Mouse (Mus musculus) intestine, postnatal 0 days (tissue): ENCODE measurements around the gene Tctex1d4. TPM values are rescaled to one million over a fixed set of nuclear protein-coding genes. Genes with fewer than 3 reads are reported as not detected.

Experiments used
- ATAC-seq: fragments of 200-750 bp; cut with Nextera tagmentation; 2 replicates; pipeline ENCODE4 v1.8.0; 2017; ENCODE audit warnings: mild to moderate bottlenecking, moderate TSS enrichment, moderate library complexity
- H3K27ac ChIP-seq: fragments of 300-500 bp; sonication (generic); 2 replicates; pipeline ENCODE4 v1.5.1; 2014; ENCODE audit warnings: mild to moderate bottlenecking, low read depth, low read length, moderate library complexity
- H3K27me3 ChIP-seq: fragments of 300-500 bp; sonication (generic); replicated peaks from 2 replicates; pipeline ENCODE4 v1.6.1; 2014; ENCODE audit warnings: low read length, mixed read lengths; ENCODE audit not compliant: control insufficient read depth, insufficient read depth
- H3K36me3 ChIP-seq: fragments of 300-500 bp; sonication (generic); 2 replicates; pipeline ENCODE4 v1.6.1; 2014; ENCODE audit warnings: mild to moderate bottlenecking, moderate library complexity; ENCODE audit not compliant: control insufficient read depth, insufficient read depth
- H3K4me1 ChIP-seq: fragments of 300-500 bp; sonication (generic); replicated peaks from 2 replicates; pipeline ENCODE4 v1.6.1; 2014; ENCODE audit warnings: antibody characterized with exemption, low read length, mixed read lengths; ENCODE audit not compliant: control insufficient read depth, insufficient read depth
- H3K4me2 ChIP-seq: fragments of 300-500 bp; sonication (generic); replicated peaks from 2 replicates; pipeline ENCODE4 v1.6.1; 2014; ENCODE audit warnings: low read depth, mild to moderate bottlenecking, moderate library complexity
- H3K4me3 ChIP-seq: fragments of 300-500 bp; sonication (generic); 2 replicates; pipeline ENCODE4 v1.5.1; 2014; ENCODE audit warnings: low read depth, low read length
- H3K9ac ChIP-seq: fragments of 300-500 bp; sonication (generic); 2 replicates; pipeline ENCODE4 v1.6.1; 2014; ENCODE audit warnings: mild to moderate bottlenecking, low read depth, low read length
- H3K9me3 ChIP-seq: fragments of 300-500 bp; sonication (generic); 2 replicates; pipeline ENCODE4 v1.6.1; 2016; ENCODE audit warnings: mixed run types; ENCODE audit not compliant: control insufficient read depth
- CTCF ChIP-seq: sonication (generic); IDR thresholded peaks from 2 replicates; pipeline ENCODE4 v1.5.1; 2016; ENCODE audit warnings: low read depth, mild to moderate bottlenecking, control low read depth, antibody characterized with exemption, moderate library complexity
- WGBS: fragments of 180-500 bp; shearing (Covaris S2); extraction: QIAGEN DNeasy Blood & Tissue Kit; methylation state at CpG from one replicate; pipeline ENCODE4 v1.1.7; 2014; 5-methylcytosine and 5-hydroxymethylcytosine counted together
- polyA plus RNA-seq: library from polyadenylated mRNA; unstranded; fragments of >200 nt; fragmentation: Nextera tagmentation; extraction: Ambion mirVana; gene quantifications from 2 replicates; pipeline ENCODE4 v1.2.1, GENCODE M21; 2015

Tctex1d4 gene
- polyA plus RNA-seq, 1 experiment from 2014 or later: 0.22 TPM

GRCm38 (mm10) chr4:117122209-117122608 is 4.4 kb upstream of the Tctex1d4 start:
- Histone ChIP-seq H3K4me1 (0 out of 2 replicates have a peak, but pooled peaks cover 9% of the 10 kb centered on the region), H3K27ac (no peak overlapping the region), H3K4me2 (no peak overlapping the region), H3K9ac (no peak overlapping the region), H3K9me3 (no peaks in the 10 kb centered on the region), H3K36me3 (no peaks in the 10 kb centered on the region; the same call in 1 of the 2 replicates), H3K27me3 (no peaks in the 10 kb centered on the region), H3K4me3 (no peak overlapping the region)
- ATAC-seq: no peak
- TF ChIP-seq CTCF: no peak
- WGBS: 76% methylated on average over 4 of the region's 4 CpGs

- Histone ChIP-seq H3K27me3 (no peaks in the 10 kb centered on the region), H3K4me1 (0 out of 2 replicates have a peak, but pooled peaks cover 9% of the 10 kb centered on the region), H3K27ac (no peak overlapping the region), H3K9me3 (no peaks in the 10 kb centered on the region), H3K36me3 (peaks cover 8% of the 10 kb centered on the region), H3K4me3 (no peak overlapping the region), H3K4me2 (no peak overlapping the region), H3K9ac (no peak overlapping the region)
- TF ChIP-seq CTCF: no peak
- 77% methylated on average over 7 of the region's 9 CpGs for WGBS
- no peak for ATAC-seq
Measured at GRCm38 (mm10) chr4:117123546-117124217, 2.9 kb upstream of the Tctex1d4 start.

GRCm38 (mm10) chr4:117124218-117124517 is 2.4 kb upstream of the Tctex1d4 start:
- Histone ChIP-seq H3K27me3 (no peaks in the 10 kb centered on the region), H3K9me3 (no peaks in the 10 kb centered on the region), H3K36me3 (peaks cover 13% of the 10 kb centered on the region), H3K4me3 (no peak overlapping the region), H3K4me1 (0 out of 2 replicates have a peak, but pooled peaks cover 9% of the 10 kb centered on the region), H3K9ac (no peak overlapping the region; the same call in 1 of the 2 replicates), H3K4me2 (no peak overlapping the region), H3K27ac (no peak overlapping the region)
- WGBS: 76% methylated on average over 3 of the region's 3 CpGs
- no peak for ATAC-seq
- TF ChIP-seq CTCF: no peak

GRCm38 (mm10) chr4:117124518-117125347 is 1.9 kb upstream of the Tctex1d4 start:
- H3K4me3 ChIP-seq: no peak overlapping the region
- ATAC-seq: no peak
- H3K36me3 ChIP-seq: peaks cover 19% of the 10 kb centered on the region
- TF ChIP-seq CTCF: no peak
- 0 out of 2 replicates have a peak overlapping the region, but pooled peaks have one; percentile 4 for H3K4me2 ChIP-seq
- 0 out of 2 replicates have a peak, but pooled peaks cover 9% of the 10 kb centered on the region for H3K4me1 ChIP-seq
- 54% methylated on average over 14 of the region's 14 CpGs for WGBS
- no peaks in the 10 kb centered on the region for H3K27me3 ChIP-seq
- peak overlapping the region; percentile 84 for H3K27ac ChIP-seq
- no peak overlapping the region; the same call in 1 of the 2 replicates for H3K9ac ChIP-seq
- no peaks in the 10 kb centered on the region for H3K9me3 ChIP-seq

GRCm38 (mm10) chr4:117125348-117125909 is 1.2 kb upstream of the Tctex1d4 start, which contains the start of gene Btbd19:
Gene Btbd19 (minus strand): TSS chr4:117125725.
- WGBS: 35% methylated on average over 8 of the region's 8 CpGs
- no peaks in the 10 kb centered on the region for H3K27me3 ChIP-seq
- no peaks in the 10 kb centered on the region for H3K9me3 ChIP-seq
- ATAC-seq: no peak
- H3K27ac ChIP-seq: peak within 1 kb of the TSS; percentile 84
- H3K4me1 ChIP-seq: 0 out of 2 replicates have a peak, but pooled peaks cover 9% of the 10 kb centered on the region
- TF ChIP-seq CTCF: no peak
- 0 out of 2 replicates have a peak within 1 kb of the TSS, but pooled peaks have one; percentile 4 for H3K4me2 ChIP-seq
- peaks cover 20% of the 10 kb centered on the region for H3K36me3 ChIP-seq
- H3K4me3 ChIP-seq: no peak within 1 kb of the TSS
- peak within 1 kb of the TSS; percentile 13; the same call in 1 of the 2 replicates for H3K9ac ChIP-seq
